Mouse (Mus musculus): Measurements from ENCODE around the gene D1Ertd622e. TPM values are rescaled to one million over a fixed set of nuclear protein-coding genes. Genes with fewer than 3 reads are reported as not detected.

D1Ertd622e gene
- polyA plus RNA-seq, 2 experiments: 14.1 to 14.7 TPM

GRCm38 (mm10) chr1:97628859-97629258, 33.0 kb downstream of the D1Ertd622e start:
- ATAC-seq (ENCODE audit: low FRiP score, low read depth): no peak
- WGBS: 80% methylated on average over 7 of the region's 7 CpGs
- DNase-seq (ENCODE audit: low spot score): no peak
- H3K27ac ChIP-seq (replicated peaks; ENCODE audit: low read depth, low read length): no peak overlapping the region
- TF ChIP-seq POLR2A (IDR thresholded peaks at IDR 0.05; ENCODE audit: borderline replicate concordance, extremely low read depth, insufficient read depth, insufficient read length): no peak
- no peaks in the 10 kb centered on the region for H3K9me3 ChIP-seq (ENCODE audit: control insufficient read depth, low read length)
- H3K27me3 ChIP-seq (ENCODE audit: control insufficient read depth, insufficient read depth, low read length): no peaks in the 10 kb centered on the region
- no peaks in the 10 kb centered on the region for H3K36me3 ChIP-seq (ENCODE audit: control insufficient read depth, insufficient read depth, low read length)
- H3K4me3 ChIP-seq (replicated peaks; ENCODE audit: low read length): no peak overlapping the region
- H3K4me1 ChIP-seq (ENCODE audit: control insufficient read depth, insufficient read depth, low read length): no peaks in the 10 kb centered on the region
- H3K9ac ChIP-seq (ENCODE audit: low read depth, low read length, severe bottlenecking): no peak overlapping the region
- no peak overlapping the region for H3K4me2 ChIP-seq (replicated peaks; ENCODE audit: low read depth, low read length, severe bottlenecking)

DNA sequence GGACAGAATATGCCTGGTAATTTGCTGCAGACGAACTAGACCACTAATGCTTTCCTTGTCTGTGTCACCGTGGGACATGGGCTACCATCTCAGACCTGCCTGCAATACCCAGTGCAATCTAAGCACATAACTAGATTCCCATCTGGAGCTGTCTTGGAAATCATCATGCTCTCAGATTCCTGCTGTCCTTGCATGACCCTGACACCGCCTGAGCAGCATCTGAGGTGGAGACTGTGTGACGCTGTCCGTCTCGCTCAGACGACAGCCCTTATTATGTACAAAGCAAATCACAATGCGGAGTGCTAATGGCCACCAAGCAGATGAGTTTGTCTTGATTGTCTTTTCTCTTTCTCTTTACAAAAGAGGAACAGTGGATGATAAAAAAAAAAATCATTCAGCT, 33.9 kb downstream of the D1Ertd622e start:
- no peaks in the 10 kb centered on the region for H3K9me3 ChIP-seq (ENCODE audit: control insufficient read depth, low read length)
- no peaks in the 10 kb centered on the region for H3K27me3 ChIP-seq (ENCODE audit: control insufficient read depth, insufficient read depth, low read length)
- 86% methylated on average over 8 of the region's 8 CpGs for WGBS
- no peak overlapping the region for H3K9ac ChIP-seq (ENCODE audit: low read depth, low read length, severe bottlenecking)
- H3K4me2 ChIP-seq (replicated peaks; ENCODE audit: low read depth, low read length, severe bottlenecking): no peak overlapping the region
- no peaks in the 10 kb centered on the region for H3K36me3 ChIP-seq (ENCODE audit: control insufficient read depth, insufficient read depth, low read length)
- H3K4me3 ChIP-seq (replicated peaks; ENCODE audit: low read length): no peak overlapping the region
- ATAC-seq (ENCODE audit: low FRiP score, low read depth): no peak
- DNase-seq (ENCODE audit: low spot score): no peak
- no peaks in the 10 kb centered on the region for H3K4me1 ChIP-seq (ENCODE audit: control insufficient read depth, insufficient read depth, low read length)
- H3K27ac ChIP-seq (replicated peaks; ENCODE audit: low read depth, low read length): no peak overlapping the region
- no peak for TF ChIP-seq POLR2A (IDR thresholded peaks at IDR 0.05; ENCODE audit: borderline replicate concordance, extremely low read depth, insufficient read depth, insufficient read length)

DNA sequence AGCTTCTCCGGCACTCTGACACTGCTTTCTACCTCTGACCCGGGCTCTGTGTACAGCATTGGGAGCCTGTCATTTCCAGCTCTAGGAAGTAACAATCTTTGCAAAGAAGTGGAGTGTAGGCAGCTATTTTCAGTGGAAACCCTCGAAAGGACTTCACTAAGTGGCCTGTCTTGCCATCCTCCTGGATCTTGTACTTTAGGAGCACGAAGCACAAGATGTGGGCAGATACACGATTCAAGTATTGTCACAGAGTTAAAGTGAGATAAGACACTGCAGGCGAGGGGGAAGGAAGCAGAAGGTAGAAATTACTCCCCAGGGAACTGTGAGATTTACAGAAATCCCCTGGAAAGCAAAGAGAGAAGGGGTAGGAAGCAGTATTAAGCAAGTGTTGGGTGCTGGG, 36.4 kb downstream of the D1Ertd622e start:
- H3K4me1 ChIP-seq (ENCODE audit: control insufficient read depth, insufficient read depth, low read length): no peaks in the 10 kb centered on the region
- ATAC-seq (ENCODE audit: low FRiP score, low read depth): no peak
- no peak overlapping the region for H3K9ac ChIP-seq (ENCODE audit: low read depth, low read length, severe bottlenecking)
- TF ChIP-seq POLR2A (IDR thresholded peaks at IDR 0.05; ENCODE audit: borderline replicate concordance, extremely low read depth, insufficient read depth, insufficient read length): no peak
- H3K27ac ChIP-seq (replicated peaks; ENCODE audit: low read depth, low read length): no peak overlapping the region
- no peaks in the 10 kb centered on the region for H3K36me3 ChIP-seq (ENCODE audit: control insufficient read depth, insufficient read depth, low read length)
- no peaks in the 10 kb centered on the region for H3K27me3 ChIP-seq (ENCODE audit: control insufficient read depth, insufficient read depth, low read length)
- H3K4me2 ChIP-seq (replicated peaks; ENCODE audit: low read depth, low read length, severe bottlenecking): no peak overlapping the region
- H3K9me3 ChIP-seq (ENCODE audit: control insufficient read depth, low read length): no peaks in the 10 kb centered on the region
- H3K4me3 ChIP-seq (replicated peaks; ENCODE audit: low read length): no peak overlapping the region
- no peak for DNase-seq (ENCODE audit: low spot score)
- WGBS: 76% methylated on average over 6 of the region's 6 CpGs

GRCm38 (mm10) chr1:97624386-97624785, 37.5 kb downstream of the D1Ertd622e start:
- Histone ChIP-seq H3K27me3 (ENCODE audit: control insufficient read depth, insufficient read depth, low read length) (no peaks in the 10 kb centered on the region), H3K36me3 (ENCODE audit: control insufficient read depth, insufficient read depth, low read length) (no peaks in the 10 kb centered on the region), H3K9me3 (ENCODE audit: control insufficient read depth, low read length) (no peaks in the 10 kb centered on the region), H3K4me2 (replicated peaks; ENCODE audit: low read depth, low read length, severe bottlenecking) (no peak overlapping the region), H3K27ac (replicated peaks; ENCODE audit: low read depth, low read length) (no peak overlapping the region), H3K4me3 (replicated peaks; ENCODE audit: low read length) (no peak overlapping the region), H3K9ac (ENCODE audit: low read depth, low read length, severe bottlenecking) (no peak overlapping the region), H3K4me1 (ENCODE audit: control insufficient read depth, insufficient read depth, low read length) (no peaks in the 10 kb centered on the region)
- 45% methylated on average over 2 of the region's 2 CpGs for WGBS
- DNase-seq (ENCODE audit: low spot score) (no peak), ATAC-seq (ENCODE audit: low FRiP score, low read depth) (no peak)
- TF ChIP-seq POLR2A (IDR thresholded peaks at IDR 0.05; ENCODE audit: borderline replicate concordance, extremely low read depth, insufficient read depth, insufficient read length): no peak

DNA sequence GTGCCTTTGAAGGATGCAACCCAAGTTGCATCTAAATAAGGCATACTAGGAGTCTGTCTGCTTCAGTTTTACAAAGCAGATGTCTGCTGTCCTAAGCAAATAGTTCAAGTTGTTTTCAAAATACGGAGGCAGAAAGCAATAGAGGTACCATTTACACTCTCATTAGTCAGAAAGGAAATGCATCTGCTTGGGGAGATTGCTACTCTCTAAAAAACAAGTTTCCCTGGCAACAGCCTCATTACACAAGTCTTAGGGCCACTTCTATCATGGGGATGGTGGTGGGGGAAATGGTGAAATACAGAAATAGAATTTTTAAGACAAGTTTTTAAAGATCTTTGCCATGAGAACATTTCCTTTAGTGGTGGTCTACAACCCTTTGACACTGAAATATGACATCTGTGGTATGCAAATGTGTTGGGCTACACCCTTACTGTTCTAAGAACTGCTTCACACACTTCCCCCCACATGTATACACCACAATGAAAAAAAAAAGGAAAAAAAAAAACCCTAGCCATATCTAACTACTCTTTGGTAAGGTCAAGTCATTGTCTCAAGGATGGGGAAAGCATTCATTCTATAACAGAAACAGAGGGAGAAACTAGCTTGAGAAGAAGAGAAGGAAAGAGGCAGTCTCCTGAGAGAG, 38.5 kb downstream of the D1Ertd622e start:
- no peak overlapping the region for H3K9ac ChIP-seq (ENCODE audit: low read depth, low read length, severe bottlenecking)
- H3K4me3 ChIP-seq (replicated peaks; ENCODE audit: low read length): no peak overlapping the region
- no peak for DNase-seq (ENCODE audit: low spot score)
- no peaks in the 10 kb centered on the region for H3K4me1 ChIP-seq (ENCODE audit: control insufficient read depth, insufficient read depth, low read length)
- TF ChIP-seq POLR2A (IDR thresholded peaks at IDR 0.05; ENCODE audit: borderline replicate concordance, extremely low read depth, insufficient read depth, insufficient read length): no peak
- no peak overlapping the region for H3K27ac ChIP-seq (replicated peaks; ENCODE audit: low read depth, low read length)
- no peaks in the 10 kb centered on the region for H3K27me3 ChIP-seq (ENCODE audit: control insufficient read depth, insufficient read depth, low read length)
- 12% methylated on average over 1 of the region's 1 CpGs for WGBS
- no peak for ATAC-seq (ENCODE audit: low FRiP score, low read depth)
- no peaks in the 10 kb centered on the region for H3K9me3 ChIP-seq (ENCODE audit: control insufficient read depth, low read length)
- no peak overlapping the region for H3K4me2 ChIP-seq (replicated peaks; ENCODE audit: low read depth, low read length, severe bottlenecking)
- no peaks in the 10 kb centered on the region for H3K36me3 ChIP-seq (ENCODE audit: control insufficient read depth, insufficient read depth, low read length)
